Mouse (Mus musculus) spleen, adult 2 months (tissue): ENCODE results near the gene Gm10521. TPM values are rescaled to one million over a fixed set of nuclear protein-coding genes. Genes with fewer than 3 reads are reported as not detected.

Source experiments
- DNase-seq, 2 experiments: peaks; one replicate each; pipeline versions ENCODE4 v3.0.0 to v3.0.0-alpha.2; 2012 to 2021; ENCODE audit warnings: low spot score in 2 of 2, low read depth in 1 of 2
- H3K27ac ChIP-seq: fragments of 200-500 bp; 2 replicates; pipeline ENCODE4 v1.5.1; 2012; ENCODE audit warnings: low read length, inconsistent platforms; ENCODE audit not compliant: insufficient read depth
- H3K27me3 ChIP-seq: fragments of 200-500 bp; 2 replicates; pipeline ENCODE4 v1.6.1; 2012; ENCODE audit warnings: mild to moderate bottlenecking, moderate library complexity, low read length, inconsistent platforms; ENCODE audit not compliant: control insufficient read depth, insufficient read depth
- H3K36me3 ChIP-seq: fragments of 200-500 bp; 2 replicates; pipeline ENCODE4 v1.6.1; 2012; ENCODE audit warnings: mild to moderate bottlenecking, low read length, inconsistent platforms; ENCODE audit not compliant: control insufficient read depth, insufficient read depth
- H3K4me1 ChIP-seq: fragments of 200-500 bp; 2 replicates; pipeline ENCODE4 v1.6.1; 2011; ENCODE audit warnings: inconsistent platforms; ENCODE audit not compliant: control insufficient read depth, insufficient read depth, insufficient read length
- H3K4me3 ChIP-seq: fragments of 200-500 bp; 2 replicates; pipeline ENCODE4 v1.5.1; 2011; ENCODE audit warnings: mild to moderate bottlenecking, inconsistent platforms; ENCODE audit not compliant: insufficient read depth, insufficient read length; ENCODE audit errors: extremely low read depth
- CTCF ChIP-seq: fragments of 200-500 bp; IDR thresholded peaks from 2 replicates; pipeline ENCODE4 v1.5.1; 2011; ENCODE audit warnings: mild to moderate bottlenecking, inconsistent platforms; ENCODE audit not compliant: insufficient read depth, insufficient read length, insufficient replicate concordance; ENCODE audit errors: extremely low read depth
- POLR2A ChIP-seq: fragments of 200-500 bp; IDR thresholded peaks from 2 replicates; pipeline ENCODE4 v1.6.1; 2011; ENCODE audit warnings: low read depth, low read length, inconsistent platforms
- WGBS: fragments of 180-500 bp; shearing (Covaris S2); methylation state at CpG from one replicate; pipeline ENCODE4 v1.1.7; 2018; 5-methylcytosine and 5-hydroxymethylcytosine counted together
- polyA plus RNA-seq: library from polyadenylated mRNA; depleted of rRNA; stranded (reverse); fragments of >200 nt; gene quantifications from 2 replicates; pipeline ENCODE4 v1.2.3, GENCODE M21; 2012; rRNA removed

The Gm10521 gene
- polyA plus RNA-seq, 1 experiment: 3.7 TPM

DNA sequence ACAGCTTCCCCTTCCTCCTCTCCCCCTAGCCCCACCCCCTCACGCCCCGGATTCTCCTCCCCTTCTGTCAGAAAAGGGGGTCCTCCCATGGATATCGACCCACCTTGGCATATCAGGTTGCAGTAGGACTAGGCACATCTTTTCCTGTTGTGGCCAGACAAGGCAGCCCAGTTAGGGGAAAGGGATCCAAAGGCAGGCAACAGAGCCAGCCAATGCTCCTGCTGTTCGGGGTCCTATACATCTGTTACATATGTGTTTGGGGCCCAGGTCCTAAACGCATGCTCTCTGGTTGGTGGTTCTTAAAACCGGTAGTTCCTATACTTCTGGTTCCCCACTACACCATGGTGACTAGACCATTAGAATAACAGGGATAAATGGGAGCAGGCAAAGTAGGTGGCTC, 45.2 kb downstream of the Gm10521 start:
- no peak overlapping the region for H3K27ac ChIP-seq
- H3K27me3 ChIP-seq: no peaks in the 10 kb centered on the region
- H3K4me1 ChIP-seq: no peaks in the 10 kb centered on the region; the same call in 1 of the 2 replicates
- DNase-seq: no peak
- 86% methylated on average over 6 of the region's 6 CpGs for WGBS
- peaks cover 42% of the 10 kb centered on the region for H3K36me3 ChIP-seq
- H3K4me3 ChIP-seq: no peak overlapping the region
- TF ChIP-seq POLR2A (no peak), CTCF (no peak)

DNA sequence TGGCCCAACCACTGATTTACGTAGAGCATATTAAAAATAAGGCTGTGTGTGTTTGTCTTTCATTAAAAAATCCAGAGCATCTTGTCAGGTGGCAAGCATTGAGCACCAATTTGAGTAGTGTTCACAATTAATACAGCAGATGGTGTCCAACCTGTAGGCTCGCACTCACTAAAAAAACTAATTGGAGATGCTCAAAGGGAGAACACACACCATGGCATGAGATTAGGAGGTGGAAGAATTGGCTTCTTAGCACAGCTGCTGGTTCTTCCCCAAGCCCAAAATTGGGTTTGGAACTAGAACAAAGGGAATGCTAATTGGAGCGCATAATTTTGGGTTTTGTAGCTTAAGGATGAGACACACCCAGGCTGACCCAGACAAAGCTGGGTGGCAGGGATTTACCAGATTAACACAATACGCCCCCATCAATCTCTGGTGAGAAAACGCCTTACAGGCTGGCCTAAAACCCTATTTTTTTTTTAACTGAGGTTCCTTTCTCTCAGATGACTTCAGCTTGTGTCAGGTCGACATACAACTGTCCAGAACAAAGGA, 51.1 kb downstream of the Gm10521 start:
- H3K27me3 ChIP-seq: no peaks in the 10 kb centered on the region
- TF ChIP-seq POLR2A (no peak), CTCF (no peak)
- whole genome bisulfite sequencing: 87% methylated on average over 6 of the region's 6 CpGs
- H3K4me1 ChIP-seq: peaks cover 4% of the 10 kb centered on the region; the same call in 1 of the 2 replicates
- no peak overlapping the region for H3K4me3 ChIP-seq
- peaks cover 16% of the 10 kb centered on the region for H3K36me3 ChIP-seq
- no peak for DNase-seq
- no peak overlapping the region for H3K27ac ChIP-seq

Other genes with a start within 250 kb of the Gm10521 start
- 9.6 and 12.3 TPM in 2 replicates for gene Slamf7, start 242.6 kb upstream of the Gm10521 start, polyA plus RNA-seq
- 46.1 and 50.3 TPM in 2 replicates for gene Cd48, start 213.7 kb upstream of the Gm10521 start, polyA plus RNA-seq
- 3.7 and 4.5 TPM in 2 replicates for gene Slamf1, start 128.5 kb upstream of the Gm10521 start, polyA plus RNA-seq
- gene Cd84, start 56.0 kb upstream of the Gm10521 start, polyA plus RNA-seq: 8.4 and 10.9 TPM in 2 replicates
- gene Slamf6, start 21.9 kb downstream of the Gm10521 start, polyA plus RNA-seq: 17.1 and 22.0 TPM in 2 replicates
- gene Vangl2, start 132.8 kb downstream of the Gm10521 start, polyA plus RNA-seq: 3.7 and 4.3 TPM in 2 replicates
- not detected in 2 replicates for gene Nhlh1, start 161.9 kb downstream of the Gm10521 start, polyA plus RNA-seq
- 26.9 and 31.7 TPM in 2 replicates for gene Copa, start 186.9 kb downstream of the Gm10521 start, polyA plus RNA-seq
- 64.0 and 64.4 TPM in 2 replicates for gene Ncstn, start 187.1 kb downstream of the Gm10521 start, polyA plus RNA-seq
- 26.4 and 28.0 TPM in 2 replicates for gene Pex19, start 231.1 kb downstream of the Gm10521 start, polyA plus RNA-seq